Mouse (Mus musculus) CH12.LX (cell line): Measurements from ENCODE around the gene Cdkl3. TPM values are rescaled to one million over a fixed set of nuclear protein-coding genes. Genes with fewer than 3 reads are reported as not detected.

Source experiments
- DNase-seq: peaks from one replicate; pipeline ENCODE4 v3.0.0-alpha.2; 2013; ENCODE audit errors: extremely low read depth
- H3K27ac ChIP-seq: 2 replicates; pipeline ENCODE4 v1.5.1; 2012; ENCODE audit warnings: low read depth, mild to moderate bottlenecking, control low read depth, moderate library complexity; ENCODE audit not compliant: insufficient read depth
- H3K27me3 ChIP-seq: replicated peaks from 2 replicates; pipeline ENCODE3; 2012; ENCODE audit warnings: inconsistent platforms
- H3K36me3 ChIP-seq, 2 experiments: replicated peaks in 1 of 2; 2 replicates each; pipeline versions ENCODE3 to v1.6.1; 2012; ENCODE audit warnings: inconsistent platforms in 1 of 2, low read length in 1 of 2, mild to moderate bottlenecking in 1 of 2, mixed read lengths in 1 of 2, moderate library complexity in 1 of 2; ENCODE audit not compliant: control insufficient read depth in 1 of 2, insufficient read depth in 1 of 2
- H3K4me1 ChIP-seq, 2 experiments: 2 replicates each; pipeline ENCODE4 v1.6.1; 2012; ENCODE audit warnings: inconsistent platforms in 1 of 2, moderate library complexity in 1 of 2; ENCODE audit not compliant: insufficient read depth in 2 of 2, control insufficient read depth in 1 of 2
- H3K4me2 ChIP-seq: 2 replicates; pipeline ENCODE4 v1.6.1; 2012; ENCODE audit warnings: low read depth, mild to moderate bottlenecking, control low read depth; ENCODE audit not compliant: poor library complexity, insufficient read depth, severe bottlenecking
- H3K4me3 ChIP-seq, 3 experiments: fragments of 150-350 bp in 1 of 3; sonication (generic) in 1 of 3; replicated peaks in 1 of 3; 2 replicates each; pipeline versions ENCODE3 to v1.5.1; 2011 to 2012; ENCODE audit warnings: low read depth in 2 of 3, low read length in 2 of 3, mild to moderate bottlenecking in 2 of 3, moderate library complexity in 2 of 3, control low read depth in 1 of 3, improper control_type of control experiment in 1 of 3, inconsistent platforms in 1 of 3, mixed read lengths in 1 of 3; ENCODE audit not compliant: poor library complexity in 1 of 3
- H3K79me2 ChIP-seq: replicated peaks from 2 replicates; pipeline ENCODE4 v1.6.1; 2012; ENCODE audit warnings: mild to moderate bottlenecking, moderate library complexity; ENCODE audit not compliant: control insufficient read depth, poor library complexity, insufficient read depth, severe bottlenecking; ENCODE audit errors: extremely low read depth
- H3K9ac ChIP-seq: 2 replicates; pipeline ENCODE4 v1.6.1; 2012; ENCODE audit warnings: low read depth, mild to moderate bottlenecking, control low read depth, moderate library complexity; ENCODE audit not compliant: insufficient read depth
- H3K9me3 ChIP-seq: replicated peaks from 2 replicates; pipeline ENCODE3; 2012; ENCODE audit warnings: low read length, inconsistent platforms, mixed read lengths
- CHD1 ChIP-seq: IDR thresholded peaks from 2 replicates; pipeline ENCODE4 v1.6.1; 2012; ENCODE audit warnings: low read depth, low read length, improper control_type of control experiment, inconsistent platforms
- CHD2 ChIP-seq: IDR thresholded peaks from 2 replicates; pipeline ENCODE4 v1.6.1; 2011; ENCODE audit warnings: low read length, improper control_type of control experiment
- CTCF ChIP-seq, 2 experiments: IDR thresholded peaks in 1 of 2; conservative IDR thresholded peaks in 1 of 2; 2 replicates each; pipeline ENCODE4 v1.5.1; 2011 to 2012; ENCODE audit warnings: low read depth in 2 of 2, low read length in 2 of 2, improper control_type of control experiment in 1 of 2, inconsistent platforms in 1 of 2, mild to moderate bottlenecking in 1 of 2, moderate library complexity in 1 of 2
- ELF1 ChIP-seq: IDR thresholded peaks from 2 replicates; pipeline ENCODE4 v1.6.1; 2014; ENCODE audit warnings: low read depth, mild to moderate bottlenecking, inconsistent platforms, low read length, improper control_type of control experiment
- ETS1 ChIP-seq: conservative IDR thresholded peaks from 2 replicates; pipeline ENCODE4 v1.6.1; 2012; ENCODE audit warnings: low read depth, mild to moderate bottlenecking, inconsistent platforms, low read length, improper control_type of control experiment, moderate library complexity
- HCFC1 ChIP-seq: IDR thresholded peaks from 2 replicates; pipeline ENCODE4 v1.6.1; 2012; ENCODE audit warnings: low read depth, mild to moderate bottlenecking, inconsistent platforms, low read length, improper control_type of control experiment
- JUND ChIP-seq: conservative IDR thresholded peaks from 2 replicates; pipeline ENCODE4 v1.6.1; 2011; ENCODE audit warnings: low read depth, low read length, improper control_type of control experiment
- MAX ChIP-seq: IDR thresholded peaks from 2 replicates; pipeline ENCODE4 v1.6.1; 2011; ENCODE audit warnings: low read length, improper control_type of control experiment
- MAZ ChIP-seq: IDR thresholded peaks from 2 replicates; pipeline ENCODE4 v1.6.1; 2012; ENCODE audit warnings: low read depth, mild to moderate bottlenecking, inconsistent platforms, low read length, improper control_type of control experiment, moderate library complexity
- MEF2A ChIP-seq: IDR thresholded peaks from 2 replicates; pipeline ENCODE4 v1.6.1; 2014; ENCODE audit warnings: low read depth, mild to moderate bottlenecking, inconsistent platforms, low read length, improper control_type of control experiment, borderline replicate concordance
- NRF1 ChIP-seq: IDR thresholded peaks from 2 replicates; pipeline ENCODE4 v1.6.1; 2014; ENCODE audit warnings: low read depth, mild to moderate bottlenecking, inconsistent platforms, low read length, improper control_type of control experiment, moderate library complexity
- PAX5 ChIP-seq: IDR thresholded peaks from 2 replicates; pipeline ENCODE4 v1.6.1; 2012; ENCODE audit warnings: low read length, inconsistent platforms, mixed read lengths
- POLR2AphosphoS2 ChIP-seq: IDR thresholded peaks from 2 replicates; pipeline ENCODE4 v1.6.1; 2011; ENCODE audit warnings: low read depth, low read length, improper control_type of control experiment
- SIN3A ChIP-seq: IDR thresholded peaks from 2 replicates; pipeline ENCODE4 v1.6.1; 2012; ENCODE audit warnings: low read length, improper control_type of control experiment, inconsistent platforms
- SMC3 ChIP-seq: IDR thresholded peaks from 2 replicates; pipeline ENCODE4 v1.6.1; 2011; ENCODE audit warnings: low read depth, low read length, improper control_type of control experiment
- UBTF ChIP-seq: IDR thresholded peaks from 2 replicates; pipeline ENCODE4 v1.6.1; 2012; ENCODE audit warnings: low read depth, mild to moderate bottlenecking, inconsistent platforms, low read length, improper control_type of control experiment, moderate library complexity
- ZC3H11A ChIP-seq: IDR thresholded peaks from 2 replicates; pipeline ENCODE4 v1.6.1; 2012; ENCODE audit warnings: low read depth, mild to moderate bottlenecking, inconsistent platforms, low read length, improper control_type of control experiment
- ZKSCAN1 ChIP-seq: IDR thresholded peaks from 2 replicates; pipeline ENCODE4 v1.6.1; 2012; ENCODE audit warnings: low read depth, inconsistent platforms, low read length, improper control_type of control experiment, borderline replicate concordance
- ZMIZ1 ChIP-seq: IDR thresholded peaks from 2 replicates; pipeline ENCODE4 v1.6.1; 2012; ENCODE audit warnings: low read depth, mild to moderate bottlenecking, inconsistent platforms, low read length, improper control_type of control experiment
- dilution Hi-C: fragments of 300-500 bp; cut with MboI; formaldehyde crosslinking; loops from 2 replicates; pipeline ENCODE4 v1.14.3; 2020; ENCODE audit warnings: low sequenced_read_pairs; ENCODE audit not compliant: extremely low pct_unique_long_range_greater_than_20kb, extremely low pct_ligation_motif_present
- in situ Hi-C: fragments of 300-500 bp; cut with MboI; formaldehyde crosslinking; loops from 3 replicates; pipeline ENCODE4 v1.14.3; 2019; ENCODE audit warnings: low sequenced_read_pairs, low pct_ligation_motif_present, low pct_unique_long_range_greater_than_20kb, mixed read lengths
- polyA plus RNA-seq: library from polyadenylated mRNA; unstranded; fragments of >175 nt; gene quantifications from 2 replicates; pipeline ENCODE4 v1.2.1, GENCODE M21; 2012; ENCODE audit warnings: low read depth; ENCODE audit not compliant: insufficient read length
- total RNA-seq, 2 experiments: library from RNA; depleted of rRNA; stranded (reverse); fragments of 300-350 nt in 1 of 2; fragments of >200 nt in 1 of 2; gene quantifications; 2 replicates each; pipeline ENCODE4 v1.2.3; 2012 to 2014

Gene Cdkl3
- total and polyA plus RNA-seq, 3 experiments = 4.4 to 9.7 (median 8.0) TPM

DNA sequence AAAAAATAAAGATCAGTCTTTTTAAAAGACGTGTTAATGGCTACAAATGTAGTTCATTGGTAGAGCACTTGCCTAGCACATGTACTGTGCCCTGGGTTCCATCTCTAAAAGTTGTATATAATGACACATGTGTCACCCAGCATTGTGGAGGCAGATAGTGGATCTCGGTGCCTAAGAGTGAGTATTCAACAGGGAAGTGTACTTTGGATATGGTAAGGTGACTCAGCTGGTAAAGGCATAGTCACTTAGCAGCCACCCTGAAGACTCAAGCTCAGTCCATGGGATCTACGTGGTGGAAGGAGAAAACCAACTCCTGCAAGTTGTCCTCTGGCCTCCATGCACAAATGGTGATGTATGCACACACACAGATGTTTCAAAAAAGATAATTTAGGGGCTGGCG lies 120.4 kb downstream of the Cdkl3 start:
- no peaks in the 10 kb centered on the region for H3K4me1 ChIP-seq
- TF ChIP-seq POLR2AphosphoS2 (no peak), NRF1 (no peak), ZC3H11A (no peak), HCFC1 (no peak), ELF1 (no peak), PAX5 (no peak), CHD1 (no peak), SIN3A (no peak), MAX (no peak), JUND (no peak), ETS1 (no peak), CTCF (conservative IDR thresholded peaks at IDR 0.05 in 1 of 2, IDR thresholded peaks at IDR 0.05 in 1 of 2; ENCODE audit: low read depth in 2 of 2, low read length in 2 of 2) (no peak), SMC3 (no peak), UBTF (no peak), MEF2A (no peak), ZMIZ1 (no peak)
- no peak overlapping the region for H3K4me3 ChIP-seq
- no peak overlapping the region for H3K4me2 ChIP-seq
- in situ Hi-C loops = no loop called here
- H3K27ac ChIP-seq = no peak overlapping the region
- H3K9ac ChIP-seq = no peak overlapping the region
- dilution Hi-C loops = no loop called here
- peaks cover 7% of the 10 kb centered on the region for H3K9me3 ChIP-seq
- no peaks in the 10 kb centered on the region for H3K27me3 ChIP-seq
- no peaks in the 10 kb centered on the region; the same call in 1 of the 2 replicates for H3K79me2 ChIP-seq
- DNase-seq = no peak
- peaks cover 60 to 81% of the 10 kb centered on the region in 2 experiments for H3K36me3 ChIP-seq

DNA sequence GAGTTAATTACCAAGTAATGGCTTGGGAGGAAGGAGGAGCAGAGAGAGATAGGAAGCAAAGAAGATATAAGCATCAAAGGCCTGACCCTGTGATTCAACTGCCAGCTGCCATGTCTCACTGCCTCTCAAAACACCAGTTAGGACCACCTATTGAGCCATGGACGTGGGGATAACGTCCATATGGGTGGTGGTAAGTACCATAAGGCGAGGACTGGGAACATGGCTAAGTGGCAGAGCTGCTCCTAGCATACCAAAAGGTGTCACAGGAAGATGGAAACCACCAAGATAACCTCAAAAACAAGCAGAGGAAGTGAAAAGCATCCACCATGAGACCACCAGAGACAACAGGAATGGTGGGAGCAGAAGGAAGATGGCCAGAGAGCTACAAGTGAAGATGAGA lies 123.1 kb downstream of the Cdkl3 start:
- peaks cover 35 to 59% of the 10 kb centered on the region in 2 experiments for H3K36me3 ChIP-seq

More for the DNA sequence above, 123.1 kb downstream of the Cdkl3 start:
- no peak overlapping the region for H3K4me2 ChIP-seq
- H3K27me3 ChIP-seq = no peaks in the 10 kb centered on the region
- dilution Hi-C loops (no loop called here), in situ Hi-C loops (no loop called here)
- TF ChIP-seq MAZ = no peak
- TF ChIP-seq ZKSCAN1 = no peak
- TF ChIP-seq CHD2 = no peak
- no peak for TF ChIP-seq PAX5
- no peak for TF ChIP-seq HCFC1
- H3K4me3 ChIP-seq = no peak overlapping the region
- H3K79me2 ChIP-seq = no peaks in the 10 kb centered on the region
- no peak overlapping the region for H3K9ac ChIP-seq
- no peaks in the 10 kb centered on the region for H3K9me3 ChIP-seq
- no peaks in the 10 kb centered on the region for H3K4me1 ChIP-seq
- no peak for DNase-seq
- H3K27ac ChIP-seq = no peak overlapping the region
